Mouse (Mus musculus) midbrain, embryonic 14.5 days (tissue): ENCODE measurements around the gene Slc35e3. TPM values are rescaled to one million over a fixed set of nuclear protein-coding genes. Genes with fewer than 3 reads are reported as not detected.
"Not testable (repeated sequence)": the region's sequence is repeated elsewhere in the genome, so short reads cannot be mapped to it uniquely, and the experiment has no call there.

Source experiments
- ATAC-seq: fragments of 200-750 bp; cut with Nextera tagmentation; 2 replicates; pipeline ENCODE4 v1.8.0; 2017; ENCODE audit warnings: moderate number of reproducible peaks, moderate library complexity; ENCODE audit not compliant: low FRiP score, low TSS enrichment
- DNase-seq: peaks from one replicate; pipeline ENCODE4 v3.0.0-alpha.2; 2015
- H3K27ac ChIP-seq: fragments of 300-500 bp; sonication (generic); replicated peaks from 2 replicates; pipeline ENCODE4 v1.5.1; 2014; ENCODE audit warnings: mild to moderate bottlenecking, low read depth, low read length, moderate library complexity
- H3K27me3 ChIP-seq: fragments of 300-500 bp; sonication (generic); 2 replicates; pipeline ENCODE4 v1.6.1; 2014; ENCODE audit warnings: low read length, control low read depth, mixed read lengths; ENCODE audit not compliant: control insufficient read depth, insufficient read depth
- H3K36me3 ChIP-seq: fragments of 300-500 bp; sonication (generic); 2 replicates; pipeline ENCODE4 v1.6.1; 2014; ENCODE audit warnings: low read length, control low read depth; ENCODE audit not compliant: control insufficient read depth, insufficient read depth
- H3K4me1 ChIP-seq: fragments of 300-500 bp; sonication (generic); 2 replicates; pipeline ENCODE4 v1.6.1; 2014; ENCODE audit warnings: mild to moderate bottlenecking, antibody characterized with exemption, low read length, control low read depth; ENCODE audit not compliant: control insufficient read depth, insufficient read depth
- H3K4me2 ChIP-seq: fragments of 300-500 bp; sonication (generic); 2 replicates; pipeline ENCODE4 v1.6.1; 2014; ENCODE audit warnings: mild to moderate bottlenecking, low read length, moderate library complexity
- H3K4me3 ChIP-seq: fragments of 300-500 bp; sonication (generic); replicated peaks from 2 replicates; pipeline ENCODE4 v1.5.1; 2014; ENCODE audit warnings: low read depth, low read length
- H3K9ac ChIP-seq: fragments of 300-500 bp; sonication (generic); replicated peaks from 2 replicates; pipeline ENCODE4 v1.6.1; 2014; ENCODE audit warnings: mild to moderate bottlenecking, low read length, moderate library complexity
- H3K9me3 ChIP-seq: fragments of 300-500 bp; sonication (generic); 2 replicates; pipeline ENCODE4 v1.6.1; 2016; ENCODE audit warnings: low read length, control low read depth, mixed read lengths; ENCODE audit not compliant: control insufficient read depth
- WGBS: fragments of 180-500 bp; shearing (Covaris S2); extraction: QIAGEN DNeasy Blood & Tissue Kit; methylation state at CpG from one replicate; pipeline ENCODE4 v1.1.7; 2014; 5-methylcytosine and 5-hydroxymethylcytosine counted together
- polyA plus RNA-seq: library from polyadenylated mRNA; unstranded; fragments of >200 nt; fragmentation: Nextera tagmentation; extraction: Ambion mirVana; gene quantifications from 2 replicates; pipeline ENCODE4 v1.2.1, GENCODE M21; 2014

Slc35e3 gene
- polyA plus RNA-seq, 1 experiment from 2014 or later: 26.5 TPM

DNA sequence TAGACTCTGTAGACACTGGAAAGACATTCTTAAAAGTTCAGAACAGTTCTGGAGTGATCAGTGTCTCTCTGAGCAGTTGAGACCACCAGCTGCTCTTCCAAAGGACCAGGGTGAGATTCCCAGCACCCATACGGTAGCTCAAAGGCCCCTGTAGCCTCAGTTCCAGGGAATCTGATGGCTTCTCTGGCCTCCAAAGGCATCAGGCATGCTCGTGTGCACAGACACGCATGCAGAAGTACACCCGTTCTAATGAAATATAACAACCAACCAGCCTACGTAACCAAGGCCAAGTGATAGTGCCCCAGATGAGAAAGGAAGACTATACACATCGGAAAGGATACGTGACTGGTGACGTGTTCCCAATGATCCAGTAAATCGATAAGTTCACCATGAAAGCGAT, 6.0 kb downstream of the Slc35e3 start:
- no peaks in the 10 kb centered on the region for H3K27me3 ChIP-seq
- no peak overlapping the region for H3K27ac ChIP-seq
- no peak overlapping the region for H3K9ac ChIP-seq
- H3K9me3 ChIP-seq: no peaks in the 10 kb centered on the region
- no peak for DNase-seq
- WGBS: 97% methylated on average over 10 of the region's 10 CpGs
- H3K36me3 ChIP-seq: peaks cover 56% of the 10 kb centered on the region
- peaks cover 17% of the 10 kb centered on the region for H3K4me1 ChIP-seq
- H3K4me3 ChIP-seq: no peak overlapping the region
- no peak for ATAC-seq
- H3K4me2 ChIP-seq: no peak overlapping the region

DNA sequence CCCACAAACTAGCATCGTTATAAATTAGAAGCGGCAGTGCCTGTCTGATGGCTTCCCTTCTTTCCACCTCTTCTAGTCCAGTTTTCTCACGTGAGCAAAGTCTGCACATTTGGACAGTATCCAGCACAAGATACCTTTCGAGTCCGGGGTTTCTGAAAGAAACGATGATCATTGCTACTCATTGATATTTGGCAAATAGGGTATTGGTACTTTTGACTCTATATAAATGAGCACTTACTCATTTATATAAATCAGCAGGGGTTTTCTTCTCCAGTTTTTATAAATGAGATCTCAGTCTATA, 6.6 kb downstream of the Slc35e3 start:
- H3K4me1 ChIP-seq: peaks cover 11% of the 10 kb centered on the region

GRCm38 (mm10) chr10:117738928-117739647, 7.1 kb downstream of the Slc35e3 start:
- peaks cover 6% of the 10 kb centered on the region for H3K4me1 ChIP-seq
- no peak overlapping the region for H3K4me3 ChIP-seq
- ATAC-seq (no peak), DNase-seq (no peak)
- no peaks in the 10 kb centered on the region for H3K27me3 ChIP-seq
- no peaks in the 10 kb centered on the region for H3K9me3 ChIP-seq
- 91% methylated on average over 15 of the region's 15 CpGs for WGBS
- no peak overlapping the region for H3K27ac ChIP-seq
- H3K36me3 ChIP-seq: peaks cover 56% of the 10 kb centered on the region
- H3K4me2 ChIP-seq: no peak overlapping the region
- no peak overlapping the region for H3K9ac ChIP-seq

More for the DNA sequence above, 6.6 kb downstream of the Slc35e3 start:
- 98% methylated on average over 6 of the region's 6 CpGs for WGBS
- ATAC-seq: no peak
- Histone ChIP-seq H3K4me2 (no peak overlapping the region), H3K27me3 (no peaks in the 10 kb centered on the region), H3K9ac (no peak overlapping the region), H3K27ac (no peak overlapping the region), H3K36me3 (peaks cover 56% of the 10 kb centered on the region), H3K4me3 (no peak overlapping the region), H3K9me3 (no peaks in the 10 kb centered on the region)
- DNase-seq: no peak

DNA sequence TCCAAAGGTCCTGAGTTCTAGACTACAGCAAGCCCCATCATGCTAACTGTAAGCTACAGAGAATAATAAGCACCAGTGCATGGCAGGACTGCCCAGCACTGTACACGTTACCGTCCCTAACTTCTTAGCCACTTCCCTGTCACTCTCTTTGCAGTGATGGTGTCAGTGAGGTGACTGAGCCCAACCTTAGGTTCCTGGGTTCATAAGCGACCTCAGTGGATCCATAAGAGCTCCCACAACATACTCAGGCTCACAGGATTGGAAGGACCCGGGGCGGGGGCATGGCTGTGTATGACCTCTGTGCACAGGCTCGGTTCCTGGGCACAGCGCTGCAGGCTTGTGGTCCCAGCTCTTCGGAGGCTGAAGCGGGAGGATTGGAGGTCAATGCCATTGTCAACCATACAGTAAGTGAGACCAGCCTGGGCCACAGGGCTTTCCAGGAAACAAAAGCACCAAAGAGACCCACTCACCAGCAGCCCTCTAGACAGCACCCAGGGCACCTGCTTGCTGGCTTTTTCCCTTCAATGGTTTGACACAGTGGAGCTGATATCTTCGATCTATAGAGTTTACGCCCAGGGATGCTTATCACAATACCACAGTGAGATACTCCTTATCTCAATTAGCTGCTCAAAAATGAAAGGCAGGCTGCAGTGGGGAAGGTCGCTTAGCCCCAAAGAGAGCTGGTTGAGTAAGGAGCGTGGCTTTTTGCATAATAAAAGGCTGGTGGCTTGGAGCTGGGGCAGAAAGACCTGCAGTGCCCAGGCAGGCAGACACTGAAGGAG, 7.8 kb downstream of the Slc35e3 start:
- Histone ChIP-seq H3K9me3 (no peaks in the 10 kb centered on the region), H3K4me1 (no peaks in the 10 kb centered on the region), H3K27ac (no peak overlapping the region), H3K27me3 (no peaks in the 10 kb centered on the region), H3K4me3 (no peak overlapping the region), H3K9ac (no peak overlapping the region), H3K36me3 (peaks cover 56% of the 10 kb centered on the region), H3K4me2 (no peak overlapping the region)
- ATAC-seq (no peak), DNase-seq (no peak)
- WGBS: 78% methylated on average over 13 of the region's 13 CpGs

- peaks cover 58% of the 10 kb centered on the region for H3K36me3 ChIP-seq
- not testable (repeated sequence) for H3K4me3 ChIP-seq, H3K4me2 ChIP-seq, H3K9ac ChIP-seq, ATAC-seq, H3K27ac ChIP-seq, DNase-seq, H3K27me3 ChIP-seq, H3K9me3 ChIP-seq, H3K4me1 ChIP-seq
- 97% methylated on average over 8 of the region's 8 CpGs for WGBS
Observed at GRCm38 (mm10) chr10:117737498-117737897, 8.7 kb downstream of the Slc35e3 start.

DNA sequence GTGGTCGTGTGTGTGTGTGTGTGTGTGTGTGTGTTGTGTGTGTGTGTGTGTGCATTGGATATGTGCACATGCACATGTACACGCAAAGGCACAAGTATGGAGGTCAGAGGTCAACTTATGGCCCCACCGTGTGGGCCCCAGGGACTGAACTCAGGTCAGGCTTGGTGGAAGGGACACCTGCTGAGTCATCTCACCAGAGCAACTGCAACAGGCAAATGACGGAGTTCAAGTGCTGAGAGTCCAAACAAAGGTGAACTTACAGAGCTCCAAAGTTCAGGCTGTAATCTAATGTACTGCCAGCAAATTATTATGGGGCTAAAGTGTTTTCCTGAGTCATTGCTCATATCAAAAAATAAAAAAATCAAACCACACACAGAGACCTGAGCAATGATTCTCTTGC, 9.1 kb downstream of the Slc35e3 start:
- no peak overlapping the region for H3K4me3 ChIP-seq
- no peaks in the 10 kb centered on the region for H3K4me1 ChIP-seq
- H3K9me3 ChIP-seq: no peaks in the 10 kb centered on the region
- peaks cover 56% of the 10 kb centered on the region for H3K36me3 ChIP-seq
- DNase-seq (no peak), ATAC-seq (no peak)
- WGBS: 87% methylated on average over 4 of the region's 4 CpGs
- H3K9ac ChIP-seq: no peak overlapping the region
- H3K27ac ChIP-seq: no peak overlapping the region
- no peak overlapping the region for H3K4me2 ChIP-seq
- no peaks in the 10 kb centered on the region for H3K27me3 ChIP-seq

DNA sequence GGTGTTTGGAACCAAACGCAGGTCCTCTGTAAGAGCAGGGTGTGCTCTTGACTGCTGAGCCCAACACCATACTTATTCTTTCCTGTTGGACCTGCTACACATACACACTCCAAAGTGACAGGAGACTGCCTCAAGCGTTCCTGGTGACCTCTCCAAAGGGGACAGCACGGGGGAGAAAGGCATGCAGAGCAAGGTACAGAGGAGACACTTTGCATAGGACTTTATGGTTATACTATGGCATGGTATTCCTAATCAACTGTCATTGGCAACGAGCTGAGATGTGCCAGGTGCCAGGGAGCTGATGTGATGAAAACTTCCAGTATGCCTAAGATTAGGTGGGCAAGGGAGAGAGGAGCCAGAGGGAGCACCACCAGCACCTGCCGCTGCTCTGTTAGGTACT, 9.6 kb downstream of the Slc35e3 start:
- Histone ChIP-seq H3K9ac (no peak overlapping the region), H3K36me3 (peaks cover 56% of the 10 kb centered on the region), H3K4me3 (no peak overlapping the region), H3K4me2 (no peak overlapping the region), H3K27ac (no peak overlapping the region), H3K27me3 (no peaks in the 10 kb centered on the region), H3K4me1 (no peaks in the 10 kb centered on the region), H3K9me3 (no peaks in the 10 kb centered on the region)
- DNase-seq: no peak
- 89% methylated on average over 5 of the region's 5 CpGs for WGBS
- no peak for ATAC-seq

- not testable (repeated sequence) for ATAC-seq, H3K4me3 ChIP-seq, H3K4me1 ChIP-seq, H3K9ac ChIP-seq, H3K9me3 ChIP-seq, H3K4me2 ChIP-seq, H3K27ac ChIP-seq, DNase-seq, H3K27me3 ChIP-seq
- WGBS: 92% methylated on average over 11 of the region's 12 CpGs
- peaks cover 48% of the 10 kb centered on the region for H3K36me3 ChIP-seq
Observed at GRCm38 (mm10) chr10:117735396-117735795, 10.8 kb downstream of the Slc35e3 start.
